Mouse (Mus musculus) CH12.LX (cell line): ENCODE measurements at regions not wholly inside any gene's neighbourhood (a gene's known extent, or its start where the extent isn't known, plus 50 kb on each side); places are given as distances from the start of the nearest gene placed in this dataset.

Source experiments
- DNase-seq: peaks from one replicate; pipeline ENCODE4 v3.0.0-alpha.2; 2013; ENCODE audit errors: extremely low read depth
- H3K27ac ChIP-seq: 2 replicates; pipeline ENCODE4 v1.5.1; 2012; ENCODE audit warnings: low read depth, mild to moderate bottlenecking, control low read depth, moderate library complexity; ENCODE audit not compliant: insufficient read depth
- H3K27me3 ChIP-seq: replicated peaks from 2 replicates; pipeline ENCODE3; 2012; ENCODE audit warnings: inconsistent platforms
- H3K36me3 ChIP-seq, 2 experiments: replicated peaks in 1 of 2; 2 replicates each; pipeline versions ENCODE3 to v1.6.1; 2012; ENCODE audit warnings: inconsistent platforms in 1 of 2, low read length in 1 of 2, mild to moderate bottlenecking in 1 of 2, mixed read lengths in 1 of 2, moderate library complexity in 1 of 2; ENCODE audit not compliant: control insufficient read depth in 1 of 2, insufficient read depth in 1 of 2
- H3K4me1 ChIP-seq, 2 experiments: 2 replicates each; pipeline ENCODE4 v1.6.1; 2012; ENCODE audit warnings: inconsistent platforms in 1 of 2, moderate library complexity in 1 of 2; ENCODE audit not compliant: insufficient read depth in 2 of 2, control insufficient read depth in 1 of 2
- H3K4me2 ChIP-seq: 2 replicates; pipeline ENCODE4 v1.6.1; 2012; ENCODE audit warnings: low read depth, mild to moderate bottlenecking, control low read depth; ENCODE audit not compliant: poor library complexity, insufficient read depth, severe bottlenecking
- H3K4me3 ChIP-seq, 3 experiments: fragments of 150-350 bp in 1 of 3; sonication (generic) in 1 of 3; replicated peaks in 1 of 3; 2 replicates each; pipeline versions ENCODE3 to v1.5.1; 2011 to 2012; ENCODE audit warnings: low read depth in 2 of 3, low read length in 2 of 3, mild to moderate bottlenecking in 2 of 3, moderate library complexity in 2 of 3, control low read depth in 1 of 3, improper control_type of control experiment in 1 of 3, inconsistent platforms in 1 of 3, mixed read lengths in 1 of 3; ENCODE audit not compliant: poor library complexity in 1 of 3
- H3K79me2 ChIP-seq: replicated peaks from 2 replicates; pipeline ENCODE4 v1.6.1; 2012; ENCODE audit warnings: mild to moderate bottlenecking, moderate library complexity; ENCODE audit not compliant: control insufficient read depth, poor library complexity, insufficient read depth, severe bottlenecking; ENCODE audit errors: extremely low read depth
- H3K9ac ChIP-seq: 2 replicates; pipeline ENCODE4 v1.6.1; 2012; ENCODE audit warnings: low read depth, mild to moderate bottlenecking, control low read depth, moderate library complexity; ENCODE audit not compliant: insufficient read depth
- H3K9me3 ChIP-seq: replicated peaks from 2 replicates; pipeline ENCODE3; 2012; ENCODE audit warnings: low read length, inconsistent platforms, mixed read lengths
- BHLHE40 ChIP-seq: IDR thresholded peaks from 2 replicates; pipeline ENCODE4 v1.6.1; 2011; ENCODE audit warnings: mild to moderate bottlenecking, low read depth, low read length, improper control_type of control experiment
- CHD1 ChIP-seq: IDR thresholded peaks from 2 replicates; pipeline ENCODE4 v1.6.1; 2012; ENCODE audit warnings: low read depth, low read length, improper control_type of control experiment, inconsistent platforms
- CHD2 ChIP-seq: IDR thresholded peaks from 2 replicates; pipeline ENCODE4 v1.6.1; 2011; ENCODE audit warnings: low read length, improper control_type of control experiment
- CTCF ChIP-seq, 2 experiments: IDR thresholded peaks in 1 of 2; conservative IDR thresholded peaks in 1 of 2; 2 replicates each; pipeline ENCODE4 v1.5.1; 2011 to 2012; ENCODE audit warnings: low read depth in 2 of 2, low read length in 2 of 2, improper control_type of control experiment in 1 of 2, inconsistent platforms in 1 of 2, mild to moderate bottlenecking in 1 of 2, moderate library complexity in 1 of 2
- EP300 ChIP-seq: IDR thresholded peaks from 2 replicates; pipeline ENCODE4 v1.6.1; 2011; ENCODE audit warnings: low read length, improper control_type of control experiment
- GABPA ChIP-seq: IDR thresholded peaks from 2 replicates; pipeline ENCODE4 v1.6.1; 2012; ENCODE audit warnings: low read depth, low read length, improper control_type of control experiment, inconsistent platforms; ENCODE audit not compliant: insufficient replicate concordance
- MAX ChIP-seq: IDR thresholded peaks from 2 replicates; pipeline ENCODE4 v1.6.1; 2011; ENCODE audit warnings: low read length, improper control_type of control experiment
- MAZ ChIP-seq: IDR thresholded peaks from 2 replicates; pipeline ENCODE4 v1.6.1; 2012; ENCODE audit warnings: low read depth, mild to moderate bottlenecking, inconsistent platforms, low read length, improper control_type of control experiment, moderate library complexity
- MXI1 ChIP-seq: IDR thresholded peaks from 2 replicates; pipeline ENCODE4 v1.6.1; 2011; ENCODE audit warnings: mild to moderate bottlenecking, low read depth, low read length, improper control_type of control experiment
- NELFE ChIP-seq: IDR thresholded peaks from 2 replicates; pipeline ENCODE4 v1.6.1; 2011; ENCODE audit warnings: low read depth, low read length, improper control_type of control experiment
- PAX5 ChIP-seq: IDR thresholded peaks from 2 replicates; pipeline ENCODE4 v1.6.1; 2012; ENCODE audit warnings: low read length, inconsistent platforms, mixed read lengths
- POLR2AphosphoS2 ChIP-seq: IDR thresholded peaks from 2 replicates; pipeline ENCODE4 v1.6.1; 2011; ENCODE audit warnings: low read depth, low read length, improper control_type of control experiment
- RCOR1 ChIP-seq: conservative IDR thresholded peaks from 2 replicates; pipeline ENCODE4 v1.6.1; 2012; ENCODE audit warnings: low read depth, mild to moderate bottlenecking, inconsistent platforms, low read length, improper control_type of control experiment
- SIN3A ChIP-seq: IDR thresholded peaks from 2 replicates; pipeline ENCODE4 v1.6.1; 2012; ENCODE audit warnings: low read length, improper control_type of control experiment, inconsistent platforms
- TBP ChIP-seq: conservative IDR thresholded peaks from 2 replicates; pipeline ENCODE4 v1.6.1; 2011; ENCODE audit warnings: low read depth, low read length, improper control_type of control experiment
- TCF12 ChIP-seq: IDR thresholded peaks from 2 replicates; pipeline ENCODE4 v1.6.1; 2014; ENCODE audit warnings: low read depth, mild to moderate bottlenecking, inconsistent platforms, low read length, improper control_type of control experiment
- UBTF ChIP-seq: IDR thresholded peaks from 2 replicates; pipeline ENCODE4 v1.6.1; 2012; ENCODE audit warnings: low read depth, mild to moderate bottlenecking, inconsistent platforms, low read length, improper control_type of control experiment, moderate library complexity
- ZNF384 ChIP-seq: IDR thresholded peaks from 2 replicates; pipeline ENCODE4 v1.6.1; 2012; ENCODE audit warnings: low read depth, low read length, improper control_type of control experiment, inconsistent platforms
- dilution Hi-C: fragments of 300-500 bp; cut with MboI; formaldehyde crosslinking; loops from 2 replicates; pipeline ENCODE4 v1.14.3; 2020; ENCODE audit warnings: low sequenced_read_pairs; ENCODE audit not compliant: extremely low pct_unique_long_range_greater_than_20kb, extremely low pct_ligation_motif_present
- in situ Hi-C: fragments of 300-500 bp; cut with MboI; formaldehyde crosslinking; loops from 3 replicates; pipeline ENCODE4 v1.14.3; 2019; ENCODE audit warnings: low sequenced_read_pairs, low pct_ligation_motif_present, low pct_unique_long_range_greater_than_20kb, mixed read lengths

GRCm38 (mm10) chr12:27595576-27595975 lies 253.2 kb upstream of the Sox11 start:
- Histone ChIP-seq H3K4me3 (no peak overlapping the region), H3K4me2 (no peak overlapping the region), H3K4me1 (no peaks in the 10 kb centered on the region), H3K27ac (no peak overlapping the region), H3K9me3 (peaks cover 54% of the 10 kb centered on the region), H3K36me3 (no peaks in the 10 kb centered on the region), H3K79me2 (no peaks in the 10 kb centered on the region), H3K9ac (no peak overlapping the region), H3K27me3 (no peaks in the 10 kb centered on the region)
- in situ Hi-C loops (no loop called here), dilution Hi-C loops (no loop called here)
- no peak for DNase-seq
- TF ChIP-seq CHD2 (no peak), UBTF (no peak), ZNF384 (no peak), NELFE (no peak), CHD1 (no peak)

DNA sequence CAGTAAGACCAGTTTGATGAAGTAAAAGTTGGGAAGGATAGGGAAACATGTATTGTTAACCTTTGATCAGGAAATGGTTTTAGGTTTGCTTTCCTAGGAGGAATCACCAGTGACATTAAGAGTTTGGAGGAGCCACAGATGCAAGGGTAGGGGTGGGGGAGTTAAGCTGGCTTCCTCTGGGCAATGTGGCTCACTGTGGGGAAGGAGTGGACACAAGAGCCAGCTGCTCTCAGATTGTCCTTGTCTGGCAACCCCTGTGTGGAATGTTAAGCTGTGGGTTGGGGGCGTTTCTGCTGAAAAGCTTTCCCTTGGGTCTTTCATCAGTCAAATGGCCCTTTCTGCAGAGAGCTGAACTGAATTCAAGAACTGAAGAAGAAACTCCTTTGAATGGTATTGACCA lies 251.1 kb upstream of the Sox11 start:
- H3K4me1 ChIP-seq: no peaks in the 10 kb centered on the region
- no peak overlapping the region for H3K9ac ChIP-seq
- no peak overlapping the region for H3K4me3 ChIP-seq
- dilution Hi-C loops (no loop called here), in situ Hi-C loops (no loop called here)
- no peak for DNase-seq
- no peaks in the 10 kb centered on the region for H3K79me2 ChIP-seq
- H3K9me3 ChIP-seq: peaks cover 59% of the 10 kb centered on the region
- no peak overlapping the region for H3K4me2 ChIP-seq
- no peaks in the 10 kb centered on the region for H3K27me3 ChIP-seq
- H3K27ac ChIP-seq: no peak overlapping the region
- H3K36me3 ChIP-seq: no peaks in the 10 kb centered on the region
- TF ChIP-seq BHLHE40 (no peak), MAZ (no peak), TBP (no peak), RCOR1 (no peak), GABPA (no peak), CTCF (conservative IDR thresholded peaks at IDR 0.05 in 1 of 2, IDR thresholded peaks at IDR 0.05 in 1 of 2; ENCODE audit: low read depth in 2 of 2, low read length in 2 of 2) (no peak), NELFE (no peak), ZNF384 (no peak), SIN3A (no peak), PAX5 (no peak), MXI1 (no peak), POLR2AphosphoS2 (no peak), TCF12 (no peak), MAX (no peak), EP300 (no peak)
